Mouse (Mus musculus): ENCODE measurements around the gene 4933405L10Rik. TPM values are rescaled to one million over a fixed set of nuclear protein-coding genes. Genes with fewer than 3 reads are reported as not detected.

The 4933405L10Rik gene
- total and polyA plus RNA-seq, 2 experiments from 2014 or later = 0.31 TPM; not detected in 1

GRCm38 (mm10) chr8:105700966-105701824, 6.3 kb upstream of the 4933405L10Rik start, which contains the start of the genes Acd and Pard6a:
Acd (minus strand) TSS chr8:105701102.
Pard6a (plus strand) TSS chr8:105701148.
- no peaks in the 10 kb centered on the region for H3K27me3 ChIP-seq (ENCODE audit: insufficient read depth, low read length)
- DNase-seq (peak; percentile 97), ATAC-seq (peak; percentile 92)
- H3K36me3 ChIP-seq (ENCODE audit: insufficient read depth) = peaks cover 40% of the 10 kb centered on the region
- peak within 1 kb of the TSS; percentile 73 for H3K4me3 ChIP-seq (ENCODE audit: low read depth, low read length)
- TF ChIP-seq CTCF (IDR thresholded peaks at IDR 0.05; ENCODE audit: low read depth) = peak; percentile 34; the same call in 1 of the 2 replicates
- H3K4me1 ChIP-seq (ENCODE audit: insufficient read depth) = peaks cover 10% of the 10 kb centered on the region
- under 1% methylated on average over 60 of the region's 60 CpGs for WGBS
- H3K4me2 ChIP-seq (ENCODE audit: low read depth) = peak within 1 kb of the TSS; percentile 81
- H3K9ac ChIP-seq = peak within 1 kb of the TSS; percentile 62
- no peaks in the 10 kb centered on the region for H3K9me3 ChIP-seq (ENCODE audit: low read length)
- H3K27ac ChIP-seq (ENCODE audit: low read depth, low read length) = peak within 1 kb of the TSS; percentile 94

- H3K9me3 ChIP-seq (ENCODE audit: low read length) = no peaks in the 10 kb centered on the region
- H3K36me3 ChIP-seq (ENCODE audit: insufficient read depth) = peaks cover 32% of the 10 kb centered on the region
- TF ChIP-seq CTCF (IDR thresholded peaks at IDR 0.05; ENCODE audit: low read depth) = no peak
- DNase-seq (peak; percentile 21), ATAC-seq (peak; percentile 2; the same call in 1 of the 2 replicates)
- H3K27me3 ChIP-seq (ENCODE audit: insufficient read depth, low read length) = no peaks in the 10 kb centered on the region
- peak overlapping the region; percentile 94 for H3K27ac ChIP-seq (ENCODE audit: low read depth, low read length)
- peak overlapping the region; percentile 62 for H3K9ac ChIP-seq
- 26% methylated on average over 18 of the region's 18 CpGs for WGBS
- peaks cover 10% of the 10 kb centered on the region for H3K4me1 ChIP-seq (ENCODE audit: insufficient read depth)
- H3K4me2 ChIP-seq (ENCODE audit: low read depth) = peak overlapping the region; percentile 81
- H3K4me3 ChIP-seq (ENCODE audit: low read depth, low read length) = peak overlapping the region; percentile 73
Measured at GRCm38 (mm10) chr8:105702001-105702401, 5.5 kb upstream of the 4933405L10Rik start.

GRCm38 (mm10) chr8:105702731-105703415, 4.6 kb upstream of the 4933405L10Rik start:
- peaks cover 10% of the 10 kb centered on the region for H3K4me1 ChIP-seq (ENCODE audit: insufficient read depth)
- no peak overlapping the region for H3K4me3 ChIP-seq (ENCODE audit: low read depth, low read length)
- no peak overlapping the region for H3K27ac ChIP-seq (ENCODE audit: low read depth, low read length)
- ATAC-seq = no peak
- peaks cover 24% of the 10 kb centered on the region for H3K36me3 ChIP-seq (ENCODE audit: insufficient read depth)
- H3K4me2 ChIP-seq (ENCODE audit: low read depth) = no peak overlapping the region
- no peaks in the 10 kb centered on the region for H3K27me3 ChIP-seq (ENCODE audit: insufficient read depth, low read length)
- H3K9ac ChIP-seq = no peak overlapping the region
- no peak for TF ChIP-seq CTCF (IDR thresholded peaks at IDR 0.05; ENCODE audit: low read depth)
- no peaks in the 10 kb centered on the region for H3K9me3 ChIP-seq (ENCODE audit: low read length)
- 94% methylated on average over 24 of the region's 24 CpGs for WGBS
- no peak for DNase-seq

GRCm38 (mm10) chr8:105704146-105704812, 3.2 kb upstream of the 4933405L10Rik start:
- ATAC-seq = no peak
- no peak overlapping the region for H3K4me3 ChIP-seq (ENCODE audit: low read depth, low read length)
- H3K36me3 ChIP-seq (ENCODE audit: insufficient read depth) = peaks cover 12% of the 10 kb centered on the region
- peaks cover 10% of the 10 kb centered on the region for H3K4me1 ChIP-seq (ENCODE audit: insufficient read depth)
- no peak for DNase-seq
- no peaks in the 10 kb centered on the region for H3K27me3 ChIP-seq (ENCODE audit: insufficient read depth, low read length)
- TF ChIP-seq CTCF (IDR thresholded peaks at IDR 0.05; ENCODE audit: low read depth) = no peak
- no peaks in the 10 kb centered on the region for H3K9me3 ChIP-seq (ENCODE audit: low read length)
- H3K9ac ChIP-seq = no peak overlapping the region
- WGBS = 93% methylated on average over 34 of the region's 34 CpGs
- no peak overlapping the region for H3K4me2 ChIP-seq (ENCODE audit: low read depth)
- no peak overlapping the region for H3K27ac ChIP-seq (ENCODE audit: low read depth, low read length)

- 91% methylated on average over 6 of the region's 6 CpGs for WGBS
- TF ChIP-seq CTCF (IDR thresholded peaks at IDR 0.05; ENCODE audit: low read depth) = no peak
Measured at GRCm38 (mm10) chr8:105704955-105705354, 2.5 kb upstream of the 4933405L10Rik start.

GRCm38 (mm10) chr8:105706426-105706825, 1.0 kb upstream of the 4933405L10Rik start:
- ATAC-seq (no peak), DNase-seq (no peak)
- Histone ChIP-seq H3K27ac (ENCODE audit: low read depth, low read length) (no peak overlapping the region), H3K4me2 (ENCODE audit: low read depth) (no peak overlapping the region), H3K4me3 (ENCODE audit: low read depth, low read length) (no peak overlapping the region), H3K9me3 (ENCODE audit: low read length) (no peaks in the 10 kb centered on the region), H3K27me3 (ENCODE audit: insufficient read depth, low read length) (no peaks in the 10 kb centered on the region), H3K9ac (no peak overlapping the region), H3K4me1 (ENCODE audit: insufficient read depth) (peaks cover 5% of the 10 kb centered on the region), H3K36me3 (ENCODE audit: insufficient read depth) (peaks cover 12% of the 10 kb centered on the region)
- 77% methylated on average over 12 of the region's 12 CpGs for WGBS
- TF ChIP-seq CTCF (IDR thresholded peaks at IDR 0.05; ENCODE audit: low read depth) = no peak

More at GRCm38 (mm10) chr8:105704955-105705354, 2.5 kb upstream of the 4933405L10Rik start:
- H3K27ac ChIP-seq (ENCODE audit: low read depth, low read length) = no peak overlapping the region
- no peak overlapping the region for H3K9ac ChIP-seq
- H3K4me1 ChIP-seq (ENCODE audit: insufficient read depth) = peaks cover 8% of the 10 kb centered on the region
- DNase-seq (no peak), ATAC-seq (no peak)
- H3K9me3 ChIP-seq (ENCODE audit: low read length) = no peaks in the 10 kb centered on the region
- peaks cover 12% of the 10 kb centered on the region for H3K36me3 ChIP-seq (ENCODE audit: insufficient read depth)
- H3K27me3 ChIP-seq (ENCODE audit: insufficient read depth, low read length) = no peaks in the 10 kb centered on the region
- no peak overlapping the region for H3K4me3 ChIP-seq (ENCODE audit: low read depth, low read length)
- H3K4me2 ChIP-seq (ENCODE audit: low read depth) = no peak overlapping the region

Data from forebrain, postnatal 0 days (tissue).